Mouse (Mus musculus) left cerebral cortex, postnatal 4 days (tissue): Measurements from ENCODE around the gene Galc. TPM values are rescaled to one million over a fixed set of nuclear protein-coding genes. Genes with fewer than 3 reads are reported as not detected.

Source experiments
- DNase-seq: peaks from one replicate; pipeline ENCODE4 v3.0.0-alpha.2; 2022
- intact Hi-C: fragments of 180-260 bp; cut with DNase I; formaldehyde crosslinking; loops from one replicate; pipeline ENCODE4 v1.15.1; 2025
- total RNA-seq, 2 experiments: library from RNA; stranded (reverse); gene quantifications; 2 replicates each; pipeline ENCODE4 v1.2.3; 2021

The Galc gene
- 10 to 100 TPM; 20.4 to 22.4 TPM for total RNA-seq

GRCm38 (mm10) chr12:98258845-98259517, at the start of gene Galc:
TSS of gene Galc (minus strand) at chr12:98259459.
- peak; percentile 87 for DNase-seq
- intact Hi-C loops = no loop called here

- intact Hi-C loops = no loop called here
- DNase-seq = no peak
These were observed 48.1 kb upstream of the Galc start for GRCm38 (mm10) chr12:98307179-98307915.

DNA sequence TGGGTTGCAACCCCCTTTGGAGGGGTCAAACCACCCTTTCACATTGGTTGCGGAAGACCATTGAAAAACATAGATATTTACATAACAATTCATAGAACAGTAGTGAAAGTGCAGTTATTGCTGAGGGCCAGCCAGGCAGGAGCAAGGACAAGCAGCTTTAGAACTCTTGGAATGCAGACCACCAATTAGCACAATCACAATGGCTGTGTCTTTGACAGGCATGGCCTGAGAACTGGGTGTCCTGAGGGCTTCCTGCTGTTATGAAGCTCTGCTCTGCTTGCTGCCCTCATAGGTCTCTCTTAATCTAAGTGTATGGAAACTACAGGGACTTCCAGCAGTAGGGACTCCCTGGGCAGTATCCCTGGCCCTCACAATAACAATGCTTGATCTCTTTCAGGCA, 43.8 kb upstream of the Galc start:
- DNase-seq = no peak
- intact Hi-C loops = no loop called here

DNA sequence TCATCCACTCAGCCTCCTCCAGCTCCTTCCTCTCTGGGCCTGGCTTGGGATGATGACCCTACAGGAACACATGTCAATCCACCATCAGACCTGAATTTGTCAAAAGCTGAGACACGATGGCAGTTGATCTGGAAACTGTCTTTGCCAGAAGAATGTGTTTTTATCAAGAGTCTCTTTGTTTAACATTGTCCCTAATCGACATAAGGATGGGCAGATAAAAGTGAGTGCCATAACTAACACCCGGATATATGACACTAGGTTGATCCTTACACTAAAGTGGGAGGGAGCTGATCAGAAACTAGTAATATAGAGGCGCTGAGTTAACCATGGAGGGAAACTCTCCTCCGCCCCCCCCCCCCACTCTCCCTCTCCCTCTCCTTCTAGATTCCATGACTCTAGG, 42.7 kb upstream of the Galc start:
- DNase-seq = no peak
- intact Hi-C loops = no loop called here

GRCm38 (mm10) chr12:98294241-98294640, 35.0 kb upstream of the Galc start:
- DNase-seq = no peak
- intact Hi-C loops = no loop called here

GRCm38 (mm10) chr12:98292278-98292677, 33.0 kb upstream of the Galc start:
- no peak for DNase-seq
- intact Hi-C loops = no loop called here

- DNase-seq = no peak
- intact Hi-C loops = no loop called here
These were observed 31.2 kb upstream of the Galc start for GRCm38 (mm10) chr12:98290475-98290874.

GRCm38 (mm10) chr12:98284477-98284876, 25.2 kb upstream of the Galc start:
- intact Hi-C loops = loop anchor here (5.0 kb wide), 1 partner anchor 338 kb away; no protein-coding TSS in a partner anchor

DNA sequence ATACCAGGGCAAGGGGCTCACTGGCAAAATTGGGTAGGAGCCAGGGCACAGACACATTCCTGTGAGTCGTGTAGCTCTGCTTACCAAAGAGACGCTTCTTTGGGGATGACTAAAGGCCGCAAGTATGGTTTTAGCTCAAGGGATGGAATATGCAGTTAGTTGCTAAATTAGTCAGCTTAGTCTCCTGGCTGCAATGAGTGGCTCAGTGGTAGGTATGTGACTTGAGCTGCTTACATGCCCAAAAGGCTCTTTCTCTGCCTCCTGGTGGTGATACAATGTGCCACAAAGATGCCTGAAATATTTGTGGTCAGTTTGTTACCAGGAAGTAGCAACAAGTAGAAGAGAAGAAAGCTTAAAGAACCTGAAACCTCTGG, 24.2 kb upstream of the Galc start:
- DNase-seq = no peak
- intact Hi-C loops = loop anchor here (5.0 kb wide), 1 partner anchor 339 kb away; no protein-coding TSS in a partner anchor

More at GRCm38 (mm10) chr12:98284477-98284876, 25.2 kb upstream of the Galc start:
- no peak for DNase-seq

- no peak for DNase-seq
- intact Hi-C loops = loop anchor here (5.0 kb wide), 1 partner anchor 339 kb away; no protein-coding TSS in a partner anchor
These were observed 23.7 kb upstream of the Galc start for GRCm38 (mm10) chr12:98282776-98283486.

DNA sequence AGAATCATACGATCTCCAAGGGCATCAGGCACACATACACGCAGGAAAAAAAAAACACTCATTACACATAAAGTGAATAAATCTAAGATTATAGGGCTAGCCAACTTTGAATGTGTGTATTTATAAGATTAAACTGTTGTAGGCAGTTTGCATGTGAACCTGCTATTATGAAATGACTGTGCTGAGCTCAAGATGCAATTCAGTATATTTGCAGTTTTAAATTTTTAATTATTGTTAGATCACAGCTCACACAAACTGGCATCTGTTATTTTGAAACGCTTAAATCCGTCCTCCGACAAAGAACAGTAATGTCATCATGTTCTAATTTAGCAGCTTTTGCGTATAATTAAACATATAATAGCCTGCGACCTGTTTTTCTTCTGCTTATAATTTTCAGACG, 21.7 kb upstream of the Galc start:
- intact Hi-C loops = loop anchor here (5.0 kb wide), 1 partner anchor 341 kb away; no protein-coding TSS in a partner anchor
- no peak for DNase-seq

DNA sequence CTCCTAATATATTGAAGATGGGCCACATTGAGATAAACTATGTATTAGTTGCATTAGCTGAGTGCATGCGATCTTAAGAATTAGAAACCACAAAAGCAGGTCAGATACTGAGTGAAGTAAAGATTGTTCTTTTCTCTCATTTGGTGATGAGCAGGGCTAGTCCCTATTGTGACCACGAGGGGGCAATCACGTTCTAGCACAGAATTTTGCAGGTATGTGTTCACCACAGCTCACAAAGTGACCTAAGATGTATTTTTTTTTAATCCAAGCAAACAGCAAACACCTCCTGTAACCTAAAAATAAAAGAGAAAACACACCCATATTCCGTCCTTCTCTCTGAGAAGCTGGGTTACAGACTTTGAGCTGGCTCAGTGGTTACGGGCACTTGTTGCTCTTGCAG, 21.3 kb upstream of the Galc start:
- intact Hi-C loops = loop anchor here (5.0 kb wide), 1 partner anchor 342 kb away; no protein-coding TSS in a partner anchor
- peak; percentile 62 for DNase-seq

DNA sequence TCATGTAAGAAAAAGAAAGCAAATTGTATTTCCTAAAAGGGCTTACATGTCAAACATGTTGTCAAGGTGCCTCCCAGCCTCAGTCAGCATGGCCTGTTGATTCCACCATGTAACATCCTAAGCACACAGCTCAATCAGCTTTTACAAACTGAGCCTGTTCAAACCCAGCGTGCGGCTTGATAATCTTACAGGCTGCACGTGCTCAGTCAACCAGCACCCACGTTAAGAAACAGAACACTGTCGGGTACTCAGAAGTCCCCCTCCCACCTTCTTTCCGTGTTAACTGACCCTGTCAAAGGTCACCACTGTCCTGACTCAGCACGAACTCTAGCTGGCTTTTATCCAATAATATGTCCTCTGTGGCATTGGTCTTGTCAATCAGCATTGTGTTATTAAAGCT, 13.2 kb upstream of the Galc start:
- no peak for DNase-seq
- intact Hi-C loops = no loop called here

DNA sequence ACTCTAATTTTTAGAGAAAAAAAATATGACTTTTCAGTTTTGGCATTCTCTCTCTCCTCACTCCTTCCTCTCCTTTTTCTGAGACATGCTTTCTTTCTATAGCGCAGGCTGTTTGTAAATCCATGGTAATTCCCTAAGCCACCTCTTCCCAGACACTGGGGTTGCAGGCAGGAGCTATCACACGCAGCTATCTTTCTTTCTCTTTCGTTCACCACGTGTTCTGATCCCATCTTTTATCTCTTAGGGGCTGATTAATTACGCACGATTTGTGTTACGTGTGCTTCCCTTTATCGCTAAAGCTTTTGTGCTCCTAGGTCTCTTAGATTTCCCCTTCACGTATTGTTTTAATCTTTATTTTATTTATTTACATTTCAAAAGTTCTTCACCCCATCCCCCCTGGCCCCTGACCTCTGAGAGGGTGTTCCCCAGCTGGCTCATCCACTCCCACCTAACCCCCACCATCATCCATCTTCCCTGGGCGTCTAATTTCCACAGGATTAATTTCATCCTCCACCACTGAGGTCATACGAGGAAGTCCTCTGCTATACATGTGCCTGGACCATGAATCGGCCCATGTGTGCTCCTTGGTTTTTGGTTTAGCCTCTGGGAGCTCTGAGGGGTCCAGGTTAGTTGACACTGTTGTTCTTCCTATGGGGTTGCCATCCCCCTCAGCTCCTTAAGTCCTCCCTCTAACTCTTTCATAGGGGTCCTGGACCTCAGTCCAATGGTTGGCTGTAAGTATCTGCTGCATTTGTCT, 11.7 kb upstream of the Galc start:
- DNase-seq = no peak
- intact Hi-C loops = no loop called here

- intact Hi-C loops = no loop called here
These were observed 10.8 kb upstream of the Galc start for GRCm38 (mm10) chr12:98269791-98270745.

DNA sequence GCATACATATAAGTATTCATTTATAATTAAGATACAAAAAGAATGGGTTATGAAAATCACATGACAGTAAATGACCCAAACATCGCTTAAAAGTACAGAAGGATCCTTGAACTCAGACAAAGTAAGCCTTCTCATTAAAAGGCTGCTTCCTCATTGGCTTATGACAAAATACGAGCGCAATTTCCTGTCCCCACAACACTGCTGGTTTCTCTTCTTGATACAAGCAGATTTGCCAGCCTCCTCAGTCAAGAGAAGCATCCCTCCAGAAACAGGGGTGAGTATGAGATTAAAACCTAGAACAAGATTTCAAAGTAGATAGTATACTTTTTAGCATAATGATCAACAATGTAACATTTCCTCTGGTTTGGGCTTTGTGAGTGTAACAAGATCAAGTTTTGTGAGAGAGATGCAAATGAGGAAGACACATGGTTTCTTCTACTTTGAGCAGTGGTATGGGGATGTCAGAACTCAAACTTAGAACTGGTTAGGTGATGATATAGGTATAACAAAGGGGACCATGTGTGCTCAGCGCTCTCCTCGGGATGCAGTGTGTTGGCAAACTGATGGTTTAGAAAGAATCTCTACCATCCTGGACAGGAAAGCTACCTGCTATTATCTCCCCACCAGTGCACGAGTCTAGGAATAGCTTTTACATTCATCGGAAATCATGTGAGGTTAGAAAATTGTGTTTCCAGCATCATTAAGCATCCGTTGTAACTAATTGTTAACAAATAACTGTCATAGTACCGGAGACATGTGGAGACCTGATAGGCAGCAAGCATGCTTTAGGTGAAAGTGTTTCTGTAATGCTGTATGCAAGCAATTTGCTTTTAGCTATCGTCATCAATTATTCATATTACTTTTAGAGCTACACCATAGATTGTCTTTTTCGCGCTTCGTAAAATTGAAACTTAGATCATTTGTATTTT, 9.4 kb upstream of the Galc start, which contains the start of gene Gpr65:
Gpr65 (plus strand) TSS at position 195 of the 929 bp plus-strand sequence.
- intact Hi-C loops = no loop called here
- DNase-seq = no peak

More at GRCm38 (mm10) chr12:98269791-98270745, 10.8 kb upstream of the Galc start:
- no peak for DNase-seq

DNA sequence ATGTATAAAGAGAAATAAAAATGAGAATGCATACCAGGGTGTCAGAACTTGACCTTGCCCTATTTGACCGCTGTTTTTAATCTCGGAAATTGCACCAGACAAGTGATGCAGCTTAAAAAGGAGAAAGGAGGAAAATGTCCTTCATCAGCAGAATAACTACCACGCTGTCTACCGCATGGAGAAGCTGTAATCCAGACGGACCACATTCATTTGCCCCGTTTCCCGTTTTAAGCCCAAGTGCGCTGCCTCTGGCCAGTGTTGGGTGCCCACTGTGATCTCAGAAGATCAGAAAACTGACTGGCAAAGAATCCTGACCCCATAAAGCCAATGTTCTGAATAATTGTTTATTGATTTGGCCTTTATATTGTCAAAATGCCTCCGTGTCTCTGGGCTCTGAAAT, 6.4 kb upstream of the Galc start:
- intact Hi-C loops = no loop called here
- no peak for DNase-seq

- DNase-seq = no peak
- intact Hi-C loops = no loop called here
These were observed 226 bp upstream of the Galc start for GRCm38 (mm10) chr12:98259518-98259852.
